Mouse (Mus musculus) neural tube, embryonic 14.5 days (tissue): ENCODE data around the gene Rspry1. TPM values are rescaled to one million over a fixed set of nuclear protein-coding genes. Genes with fewer than 3 reads are reported as not detected.
A peak's percentile ranks its signal among the peaks of the same experiment; 100 is the strongest.

Source experiments
- ATAC-seq: fragments of 200-750 bp; cut with Nextera tagmentation; 2 replicates; pipeline ENCODE4 v1.8.0; 2017; ENCODE audit warnings: low read depth, mild to moderate bottlenecking, moderate TSS enrichment, moderate library complexity
- H3K27ac ChIP-seq: fragments of 300-500 bp; sonication (generic); 2 replicates; pipeline ENCODE4 v1.5.1; 2014; ENCODE audit warnings: low read depth, mild to moderate bottlenecking, control low read depth, low read length, moderate library complexity, mixed read lengths
- H3K27me3 ChIP-seq: fragments of 300-500 bp; sonication (generic); 2 replicates; pipeline ENCODE4 v1.6.1; 2014; ENCODE audit warnings: low read length; ENCODE audit not compliant: control insufficient read depth, insufficient read depth
- H3K36me3 ChIP-seq: fragments of 300-500 bp; sonication (generic); 2 replicates; pipeline ENCODE4 v1.6.1; 2014; ENCODE audit warnings: low read length, mixed read lengths; ENCODE audit not compliant: control insufficient read depth, insufficient read depth
- H3K4me1 ChIP-seq: fragments of 300-500 bp; sonication (generic); 2 replicates; pipeline ENCODE4 v1.6.1; 2014; ENCODE audit warnings: low read length; ENCODE audit not compliant: control insufficient read depth, insufficient read depth
- H3K4me2 ChIP-seq: fragments of 300-500 bp; sonication (generic); 2 replicates; pipeline ENCODE4 v1.6.1; 2014; ENCODE audit warnings: mild to moderate bottlenecking, low read depth, low read length, control low read depth
- H3K4me3 ChIP-seq: fragments of 300-500 bp; sonication (generic); 2 replicates; pipeline ENCODE4 v1.5.1; 2014; ENCODE audit warnings: low read depth, low read length, control low read depth, mixed read lengths
- H3K9ac ChIP-seq: fragments of 300-500 bp; sonication (generic); replicated peaks from 2 replicates; pipeline ENCODE4 v1.6.1; 2014; ENCODE audit warnings: low read depth, mild to moderate bottlenecking, control low read depth, low read length, mixed read lengths
- H3K9me3 ChIP-seq: fragments of 300-500 bp; sonication (generic); 2 replicates; pipeline ENCODE4 v1.6.1; 2016; ENCODE audit warnings: low read length; ENCODE audit not compliant: control insufficient read depth
- WGBS: fragments of 180-500 bp; shearing (Covaris S2); extraction: QIAGEN DNeasy Blood & Tissue Kit; methylation state at CpG from one replicate; pipeline ENCODE4 v1.1.7; 2014; 5-methylcytosine and 5-hydroxymethylcytosine counted together
- polyA plus RNA-seq: library from polyadenylated mRNA; unstranded; fragments of >200 nt; fragmentation: Nextera tagmentation; extraction: Ambion mirVana; gene quantifications from 2 replicates; pipeline ENCODE4 v1.2.1, GENCODE M21; 2014

Rspry1 gene
- polyA plus RNA-seq, 1 experiment from 2014 or later, result 50.2 TPM

GRCm38 (mm10) chr8:94664722-94665121 is 63.0 kb downstream of the Rspry1 start:
- no peak overlapping the region for H3K4me2 ChIP-seq
- no peak for ATAC-seq
- 77% methylated on average over 2 of the region's 2 CpGs for WGBS
- no peak overlapping the region for H3K27ac ChIP-seq
- H3K27me3 ChIP-seq, result no peaks in the 10 kb centered on the region
- peaks cover 9% of the 10 kb centered on the region; the same call in 1 of the 2 replicates for H3K4me1 ChIP-seq
- H3K4me3 ChIP-seq, result no peak overlapping the region
- H3K9ac ChIP-seq, result no peak overlapping the region
- H3K9me3 ChIP-seq, result no peaks in the 10 kb centered on the region
- peaks cover 9% of the 10 kb centered on the region for H3K36me3 ChIP-seq

- peaks cover 9% of the 10 kb centered on the region; the same call in 1 of the 2 replicates for H3K4me1 ChIP-seq
- peak within 1 kb of the TSS; percentile 95 for H3K4me3 ChIP-seq
- peak within 1 kb of the TSS; percentile 94 for H3K27ac ChIP-seq
- under 1% methylated on average over 66 of the region's 74 CpGs for WGBS
- H3K36me3 ChIP-seq, result peaks cover 21% of the 10 kb centered on the region
- H3K27me3 ChIP-seq, result no peaks in the 10 kb centered on the region
- ATAC-seq, result peak; percentile 99
- H3K9me3 ChIP-seq, result no peaks in the 10 kb centered on the region
- peak within 1 kb of the TSS; percentile 60 for H3K4me2 ChIP-seq
- H3K9ac ChIP-seq, result peak within 1 kb of the TSS; percentile 98
These were observed 64.9 kb downstream of the Rspry1 start, which contains the start of gene Arl2bp for GRCm38 (mm10) chr8:94666456-94667308. Arl2bp (plus strand) TSS chr8:94666600.

GRCm38 (mm10) chr8:94674384-94674783 is 72.6 kb downstream of the Rspry1 start:
- no peak for ATAC-seq
- no peak overlapping the region for H3K4me2 ChIP-seq
- H3K9me3 ChIP-seq, result no peaks in the 10 kb centered on the region
- H3K27me3 ChIP-seq, result no peaks in the 10 kb centered on the region
- no peak overlapping the region for H3K9ac ChIP-seq
- 72% methylated on average over 5 of the region's 5 CpGs for WGBS
- H3K36me3 ChIP-seq, result peaks cover 44% of the 10 kb centered on the region
- H3K4me3 ChIP-seq, result no peak overlapping the region
- 0 out of 2 replicates have a peak, but pooled peaks cover 2% of the 10 kb centered on the region for H3K4me1 ChIP-seq
- no peak overlapping the region for H3K27ac ChIP-seq

GRCm38 (mm10) chr8:94675923-94676322 is 74.2 kb downstream of the Rspry1 start:
- Histone ChIP-seq H3K9ac (no peak overlapping the region), H3K27ac (no peak overlapping the region), H3K9me3 (no peaks in the 10 kb centered on the region), H3K4me1 (0 out of 2 replicates have a peak, but pooled peaks cover 2% of the 10 kb centered on the region), H3K4me3 (no peak overlapping the region), H3K27me3 (no peaks in the 10 kb centered on the region), H3K4me2 (no peak overlapping the region), H3K36me3 (peaks cover 40% of the 10 kb centered on the region)
- no peak for ATAC-seq
- 90% methylated on average over 6 of the region's 6 CpGs for WGBS

GRCm38 (mm10) chr8:94678582-94678981 is 76.8 kb downstream of the Rspry1 start:
- 40% methylated on average over 9 of the region's 9 CpGs for WGBS
- no peaks in the 10 kb centered on the region for H3K9me3 ChIP-seq
- H3K4me1 ChIP-seq, result 0 out of 2 replicates have a peak, but pooled peaks cover 2% of the 10 kb centered on the region
- no peak for ATAC-seq
- no peak overlapping the region for H3K9ac ChIP-seq
- peaks cover 14% of the 10 kb centered on the region; the same call in 1 of the 2 replicates for H3K36me3 ChIP-seq
- H3K4me2 ChIP-seq, result no peak overlapping the region
- H3K27me3 ChIP-seq, result no peaks in the 10 kb centered on the region
- H3K4me3 ChIP-seq, result no peak overlapping the region
- H3K27ac ChIP-seq, result peak overlapping the region; percentile 53; the same call in 1 of the 2 replicates

GRCm38 (mm10) chr8:94680414-94680813 is 78.7 kb downstream of the Rspry1 start:
- Histone ChIP-seq H3K4me1 (0 out of 2 replicates have a peak, but pooled peaks cover 2% of the 10 kb centered on the region), H3K9me3 (no peaks in the 10 kb centered on the region), H3K27ac (no peak overlapping the region), H3K4me3 (no peak overlapping the region), H3K9ac (no peak overlapping the region), H3K36me3 (0 out of 2 replicates have a peak, but pooled peaks cover 6% of the 10 kb centered on the region), H3K27me3 (no peaks in the 10 kb centered on the region), H3K4me2 (no peak overlapping the region)
- no peak for ATAC-seq
- WGBS, result 95% methylated on average over 3 of the region's 3 CpGs

DNA sequence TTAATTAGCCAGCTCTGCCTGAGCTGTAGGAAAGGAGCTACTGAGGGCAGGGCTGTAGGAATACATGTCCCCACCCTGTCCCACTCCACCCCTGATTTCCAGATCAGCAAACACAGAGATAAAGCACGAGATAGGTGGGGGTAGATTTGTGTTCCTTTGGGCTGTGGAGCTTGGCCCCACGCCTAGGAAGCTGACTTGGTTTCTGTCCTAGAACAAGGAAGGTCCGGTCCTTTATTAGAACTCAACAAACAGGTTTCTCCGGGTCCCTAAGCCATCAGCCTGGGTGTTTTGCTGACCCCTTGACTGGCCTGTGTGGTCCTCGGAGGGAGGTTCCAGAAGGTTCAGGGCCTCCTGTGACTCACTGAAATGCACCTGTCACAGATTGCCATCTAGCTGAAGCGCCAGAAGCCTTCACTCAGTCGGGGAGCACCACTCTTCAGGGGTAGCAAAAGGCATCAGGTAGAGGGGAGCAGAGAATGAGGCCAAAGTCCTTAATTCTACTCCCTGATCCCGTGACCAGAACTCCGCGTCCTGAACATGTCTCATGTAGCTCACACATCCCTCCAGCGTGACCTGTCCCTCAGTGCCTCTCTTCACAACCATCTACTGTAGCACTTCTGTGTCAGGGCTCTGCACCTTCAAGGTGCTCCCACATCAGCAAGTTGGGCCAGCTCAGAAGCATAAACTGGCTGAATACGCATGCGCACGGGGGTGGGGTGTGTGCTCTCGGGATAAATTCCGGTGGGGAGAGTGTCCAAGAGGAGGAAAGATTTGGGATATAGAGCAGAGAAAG is 81.2 kb downstream of the Rspry1 start:
- Histone ChIP-seq H3K4me3 (no peak overlapping the region), H3K36me3 (no peaks in the 10 kb centered on the region), H3K4me2 (no peak overlapping the region), H3K4me1 (no peaks in the 10 kb centered on the region), H3K27me3 (no peaks in the 10 kb centered on the region), H3K9ac (no peak overlapping the region), H3K27ac (no peak overlapping the region), H3K9me3 (no peaks in the 10 kb centered on the region)
- WGBS, result 90% methylated on average over 16 of the region's 16 CpGs
- no peak for ATAC-seq

DNA sequence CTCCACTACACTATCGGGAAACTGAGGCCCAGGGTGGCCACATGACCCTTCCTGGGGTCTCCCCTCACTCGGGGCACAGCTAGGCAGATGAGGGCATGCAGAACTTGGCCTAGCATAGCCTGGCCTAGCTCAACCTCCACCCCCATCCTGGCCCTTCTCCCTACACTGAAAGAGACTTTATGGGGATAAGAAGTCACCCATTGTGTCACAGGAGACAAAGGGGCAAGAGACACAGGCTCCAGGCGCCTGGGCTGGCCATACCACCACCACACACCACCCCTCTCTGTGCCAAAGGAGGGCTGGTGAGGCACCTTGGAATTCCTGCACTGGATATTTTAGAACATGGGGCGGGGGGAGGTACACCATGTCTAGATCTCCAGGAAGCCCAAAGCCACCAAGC is 82.5 kb downstream of the Rspry1 start:
- Histone ChIP-seq H3K4me1 (no peaks in the 10 kb centered on the region), H3K4me3 (no peak overlapping the region), H3K27ac (no peak overlapping the region), H3K36me3 (no peaks in the 10 kb centered on the region), H3K4me2 (no peak overlapping the region), H3K9ac (no peak overlapping the region), H3K9me3 (no peaks in the 10 kb centered on the region), H3K27me3 (no peaks in the 10 kb centered on the region)
- WGBS, result 66% methylated on average over 4 of the region's 4 CpGs
- no peak for ATAC-seq
